8 mouse cellular contexts compared by ENCODE assay signal in the genomic region with DNA sequence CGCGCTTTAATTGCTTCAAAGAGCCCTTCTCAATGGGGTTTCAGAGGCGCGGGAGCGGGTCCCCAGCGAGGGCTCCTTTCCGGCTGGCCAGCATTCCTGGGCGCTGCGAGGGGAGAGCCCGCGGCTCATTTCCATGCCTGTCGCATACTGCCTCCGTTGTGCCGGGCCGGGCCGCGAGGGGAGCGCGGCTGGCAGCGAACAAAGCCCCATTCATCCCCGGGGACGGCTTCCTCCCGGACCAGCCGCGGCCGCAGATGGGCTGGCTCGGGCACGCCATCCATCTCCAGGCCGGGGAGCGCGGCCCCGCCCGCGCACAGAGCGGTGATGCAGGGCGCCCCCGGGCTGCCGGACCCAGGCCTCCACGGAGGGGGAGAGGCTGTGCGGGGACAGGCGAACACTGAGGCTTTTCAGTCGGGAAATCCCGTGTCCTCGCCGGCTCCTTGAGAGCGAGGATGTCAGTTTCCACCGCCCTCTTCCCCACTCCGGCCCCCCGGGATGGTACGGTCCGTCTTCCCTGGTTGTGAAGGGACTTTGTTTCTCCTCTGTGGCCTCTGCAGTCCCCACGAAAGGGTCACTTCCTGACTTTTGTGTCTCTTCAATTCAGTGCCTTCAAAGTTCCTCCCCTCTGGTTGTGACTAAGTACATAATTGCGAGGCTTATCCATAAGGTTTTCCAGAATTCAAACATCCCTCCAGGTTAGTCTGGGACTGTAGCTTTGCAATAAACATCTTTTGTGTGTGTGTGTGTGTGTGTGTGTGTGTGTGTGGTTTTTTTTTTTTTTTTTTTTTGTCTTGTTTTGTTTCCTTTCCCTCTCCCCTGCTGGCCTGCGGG.
DNase-seq lines count a peak whose midpoint lies in the region; ATAC-seq lines count a peak whose summit lies in the region.

No protein-coding gene starts in this region.

- H3K36me3 ChIP-seq in forebrain, embryonic 16.5 days (ENCODE audit: control insufficient read depth, insufficient read depth) = no peaks in the 10 kb centered on the region
- H3K36me3 ChIP-seq in liver, embryonic 16.5 days (ENCODE audit: control insufficient read depth, insufficient read depth) = no peaks in the 10 kb centered on the region
- no peaks in the 10 kb centered on the region for H3K36me3 ChIP-seq in neural tube, embryonic 12.5 days

- H3K4me3 ChIP-seq in forebrain, embryonic 16.5 days (replicated peaks; ENCODE audit: low read length) = peak overlapping the region; percentile 66
- H3K4me3 ChIP-seq in liver, embryonic 16.5 days (ENCODE audit: low read depth, low read length) = peak overlapping the region; percentile 54
- peak overlapping the region; percentile 36 for H3K4me3 ChIP-seq in neural tube, embryonic 12.5 days

- peaks cover 29% of the 10 kb centered on the region for H3K4me1 ChIP-seq in forebrain, embryonic 16.5 days (replicated peaks; ENCODE audit: control insufficient read depth, insufficient read depth, low read length)
- no peaks in the 10 kb centered on the region; the same call in 1 of the 2 replicates for H3K4me1 ChIP-seq in liver, embryonic 16.5 days (ENCODE audit: control insufficient read depth, low read depth, low read length)
- peaks cover 60% of the 10 kb centered on the region for H3K4me1 ChIP-seq in neural tube, embryonic 12.5 days

- H3K9ac ChIP-seq in forebrain, embryonic 16.5 days (replicated peaks; ENCODE audit: low read depth, low read length) = peak overlapping the region; percentile 97
- H3K9ac ChIP-seq in liver, embryonic 16.5 days (ENCODE audit: low read depth, low read length) = peak overlapping the region; percentile 52
- H3K9ac ChIP-seq in neural tube, embryonic 12.5 days = peak overlapping the region; percentile 70

- DNase-seq in cerebellum, adult 11 months = peak; percentile 83
- peak; percentile 68 for DNase-seq in heart, postnatal 25 days (ENCODE audit: low spot score)
- peak; percentile 90 for DNase-seq in layer of hippocampus, adult 11-12 months (ENCODE audit: low spot score)
- peak; percentile 79 for DNase-seq in telencephalon, adult 2 months (ENCODE audit: low read depth, low spot score)

- WGBS in forebrain, embryonic 16.5 days = 0% methylated on average over 49 of the region's 54 CpGs
- WGBS in liver, embryonic 16.5 days (ENCODE audit: insufficient replicate concordance) = under 1% methylated on average over 54 of the region's 54 CpGs
- WGBS in neural tube, embryonic 12.5 days = under 1% methylated on average over 54 of the region's 54 CpGs

- no peaks in the 10 kb centered on the region for H3K9me3 ChIP-seq in forebrain, embryonic 16.5 days (ENCODE audit: control insufficient read depth, low read length)
- H3K9me3 ChIP-seq in liver, embryonic 16.5 days (replicated peaks; ENCODE audit: control insufficient read depth, low read length) = no peaks in the 10 kb centered on the region
- H3K9me3 ChIP-seq in neural tube, embryonic 12.5 days = no peaks in the 10 kb centered on the region

- no peaks in the 10 kb centered on the region for H3K27me3 ChIP-seq in forebrain, embryonic 16.5 days (replicated peaks; ENCODE audit: control insufficient read depth, insufficient read depth, low read length)
- peaks cover 29% of the 10 kb centered on the region for H3K27me3 ChIP-seq in liver, embryonic 16.5 days (ENCODE audit: control insufficient read depth, insufficient read depth, low read depth, low read length)
- no peaks in the 10 kb centered on the region for H3K27me3 ChIP-seq in neural tube, embryonic 12.5 days (replicated peaks)

- intact Hi-C loops in heart, postnatal 25 days (cut with DNase I) = loop anchor here (2.0 to 5.0 kb wide), 3 partner anchors 43 to 145 kb away; a partner anchor contains a TSS

- H3K4me2 ChIP-seq in forebrain, embryonic 16.5 days (ENCODE audit: low read length) = peak overlapping the region; percentile 84
- peak overlapping the region; percentile 72 for H3K4me2 ChIP-seq in liver, embryonic 16.5 days (ENCODE audit: low read depth, low read length)
- peak overlapping the region; percentile 62 for H3K4me2 ChIP-seq in neural tube, embryonic 12.5 days (replicated peaks)

- ATAC-seq in CD4-positive, CD25-positive, alpha-beta regulatory T cell, adult 4 months = peak; percentile 30
- peak; percentile 93 for ATAC-seq in forebrain, embryonic 16.5 days
- peak; percentile 64 for ATAC-seq in liver, embryonic 16.5 days (ENCODE audit: low read depth)
- ATAC-seq in neural tube, embryonic 12.5 days (ENCODE audit: low FRiP score, low read depth) = peak; percentile 94

- peak overlapping the region; percentile 94 for H3K27ac ChIP-seq in forebrain, embryonic 16.5 days (ENCODE audit: low read length)
- peak overlapping the region; percentile 61 for H3K27ac ChIP-seq in liver, embryonic 16.5 days (ENCODE audit: low read length)
- H3K27ac ChIP-seq in neural tube, embryonic 12.5 days = peak overlapping the region; percentile 93

Comparison
In these comparisons a context has a peak if more than half of its experiments do, and no peak if none do; other contexts are left out.
1. Peak in every context shown above with its lines: DNase-seq, ATAC-seq, H3K4me3 ChIP-seq and H3K27ac ChIP-seq.
2. ATAC-seq: peak in every context shown above with its lines; median percentile 94 in neural tube, embryonic 12.5 days; 93 in forebrain, embryonic 16.5 days; 64 in liver, embryonic 16.5 days; 30 in CD4-positive, CD25-positive, alpha-beta regulatory T cell, adult 4 months.